Mouse (Mus musculus): ENCODE measurements at regions not wholly inside any gene's neighbourhood (a gene's known extent, or its start where the extent isn't known, plus 50 kb on each side); places are given as distances from the start of the nearest gene placed in this dataset.

GRCm38 (mm10) chr16:39159725-39160124, 267.3 kb downstream of the Igsf11 start:
- Histone ChIP-seq H3K4me1 (replicated peaks; ENCODE audit: control insufficient read depth, insufficient read depth, low read length) (no peaks in the 10 kb centered on the region), H3K9me3 (ENCODE audit: control insufficient read depth) (no peaks in the 10 kb centered on the region), H3K9ac (ENCODE audit: low read depth, low read length) (no peak overlapping the region), H3K4me3 (ENCODE audit: low read depth, low read length) (no peak overlapping the region), H3K4me2 (replicated peaks; ENCODE audit: low read depth) (no peak overlapping the region), H3K27ac (ENCODE audit: low read depth, low read length) (no peak overlapping the region), H3K27me3 (replicated peaks; ENCODE audit: control insufficient read depth, insufficient read depth, low read length) (no peaks in the 10 kb centered on the region), H3K36me3 (ENCODE audit: control insufficient read depth, insufficient read depth) (no peaks in the 10 kb centered on the region)
- ATAC-seq: no peak
- TF ChIP-seq CTCF (IDR thresholded peaks at IDR 0.05; ENCODE audit: low read depth): no peak
- 79% methylated on average over 7 of the region's 7 CpGs for WGBS

GRCm38 (mm10) chr16:39162684-39163083, 270.2 kb downstream of the Igsf11 start:
- H3K27me3 ChIP-seq (replicated peaks; ENCODE audit: control insufficient read depth, insufficient read depth, low read length): no peaks in the 10 kb centered on the region
- no peak overlapping the region for H3K9ac ChIP-seq (ENCODE audit: low read depth, low read length)
- H3K9me3 ChIP-seq (ENCODE audit: control insufficient read depth): no peaks in the 10 kb centered on the region
- H3K4me1 ChIP-seq (replicated peaks; ENCODE audit: control insufficient read depth, insufficient read depth, low read length): no peaks in the 10 kb centered on the region
- no peaks in the 10 kb centered on the region for H3K36me3 ChIP-seq (ENCODE audit: control insufficient read depth, insufficient read depth)
- H3K4me2 ChIP-seq (replicated peaks; ENCODE audit: low read depth): no peak overlapping the region
- H3K27ac ChIP-seq (ENCODE audit: low read depth, low read length): no peak overlapping the region
- peak; percentile 28; the same call in 1 of the 2 replicates for TF ChIP-seq CTCF (IDR thresholded peaks at IDR 0.05; ENCODE audit: low read depth)
- H3K4me3 ChIP-seq (ENCODE audit: low read depth, low read length): no peak overlapping the region
- WGBS: 35% methylated on average over 1 of the region's 1 CpGs
- ATAC-seq: no peak

DNA sequence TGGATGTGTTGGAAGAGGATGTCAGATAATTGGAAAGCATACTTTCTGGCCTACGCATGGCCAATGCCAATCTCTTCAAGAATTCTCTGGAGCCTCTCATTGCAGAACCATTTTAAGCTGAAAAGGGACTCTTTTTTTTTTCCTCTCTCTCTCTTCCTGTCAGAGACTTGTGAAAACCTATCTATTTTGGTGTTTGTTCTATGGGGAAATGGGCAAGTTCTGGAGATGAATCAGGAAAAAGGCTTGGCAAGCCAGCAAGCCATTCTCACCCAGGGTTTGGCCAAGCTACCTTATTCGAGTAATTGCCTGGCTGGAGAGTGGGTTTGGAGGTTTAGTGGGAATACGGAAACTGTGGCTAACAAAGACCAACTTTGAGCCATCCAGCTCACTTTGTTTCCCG, 299.4 kb downstream of the Igsf11 start:
- 84% methylated on average over 4 of the region's 4 CpGs for WGBS
- Histone ChIP-seq H3K9ac (ENCODE audit: low read depth, low read length) (no peak overlapping the region), H3K27ac (ENCODE audit: low read depth, low read length) (no peak overlapping the region), H3K4me3 (ENCODE audit: low read depth, low read length) (no peak overlapping the region), H3K27me3 (replicated peaks; ENCODE audit: control insufficient read depth, insufficient read depth, low read length) (no peaks in the 10 kb centered on the region), H3K4me2 (replicated peaks; ENCODE audit: low read depth) (no peak overlapping the region), H3K9me3 (ENCODE audit: control insufficient read depth) (no peaks in the 10 kb centered on the region), H3K36me3 (ENCODE audit: control insufficient read depth, insufficient read depth) (no peaks in the 10 kb centered on the region), H3K4me1 (replicated peaks; ENCODE audit: control insufficient read depth, insufficient read depth, low read length) (no peaks in the 10 kb centered on the region)
- no peak for ATAC-seq
- TF ChIP-seq CTCF (IDR thresholded peaks at IDR 0.05; ENCODE audit: low read depth): no peak

- no peak overlapping the region for H3K27ac ChIP-seq (ENCODE audit: low read depth, low read length)
- no peak overlapping the region for H3K4me2 ChIP-seq (replicated peaks; ENCODE audit: low read depth)
- H3K36me3 ChIP-seq (ENCODE audit: control insufficient read depth, insufficient read depth): no peaks in the 10 kb centered on the region
- ATAC-seq: no peak
- no peaks in the 10 kb centered on the region for H3K27me3 ChIP-seq (replicated peaks; ENCODE audit: control insufficient read depth, insufficient read depth, low read length)
- WGBS: 93% methylated on average over 1 of the region's 1 CpGs
- H3K4me1 ChIP-seq (replicated peaks; ENCODE audit: control insufficient read depth, insufficient read depth, low read length): no peaks in the 10 kb centered on the region
- no peaks in the 10 kb centered on the region for H3K9me3 ChIP-seq (ENCODE audit: control insufficient read depth)
- TF ChIP-seq CTCF (IDR thresholded peaks at IDR 0.05; ENCODE audit: low read depth): no peak
- no peak overlapping the region for H3K4me3 ChIP-seq (ENCODE audit: low read depth, low read length)
- no peak overlapping the region for H3K9ac ChIP-seq (ENCODE audit: low read depth, low read length)
Observed at GRCm38 (mm10) chr16:39195431-39195830, 303.0 kb downstream of the Igsf11 start.

- no peak overlapping the region for H3K27ac ChIP-seq (ENCODE audit: low read depth, low read length)
- no peaks in the 10 kb centered on the region for H3K27me3 ChIP-seq (replicated peaks; ENCODE audit: control insufficient read depth, insufficient read depth, low read length)
- H3K9ac ChIP-seq (ENCODE audit: low read depth, low read length): no peak overlapping the region
- no peaks in the 10 kb centered on the region for H3K4me1 ChIP-seq (replicated peaks; ENCODE audit: control insufficient read depth, insufficient read depth, low read length)
- H3K36me3 ChIP-seq (ENCODE audit: control insufficient read depth, insufficient read depth): no peaks in the 10 kb centered on the region
- ATAC-seq: no peak
- no peaks in the 10 kb centered on the region for H3K9me3 ChIP-seq (ENCODE audit: control insufficient read depth)
- TF ChIP-seq CTCF (IDR thresholded peaks at IDR 0.05; ENCODE audit: low read depth): no peak
- 62% methylated on average over 2 of the region's 2 CpGs for WGBS
- no peak overlapping the region for H3K4me2 ChIP-seq (replicated peaks; ENCODE audit: low read depth)
- no peak overlapping the region for H3K4me3 ChIP-seq (ENCODE audit: low read depth, low read length)
Observed at GRCm38 (mm10) chr16:39196896-39197295, 304.4 kb downstream of the Igsf11 start.

- H3K4me2 ChIP-seq (replicated peaks; ENCODE audit: low read depth): no peak overlapping the region
- H3K36me3 ChIP-seq (ENCODE audit: control insufficient read depth, insufficient read depth): no peaks in the 10 kb centered on the region
- WGBS: 80% methylated on average over 8 of the region's 8 CpGs
- H3K27me3 ChIP-seq (replicated peaks; ENCODE audit: control insufficient read depth, insufficient read depth, low read length): no peaks in the 10 kb centered on the region
- H3K27ac ChIP-seq (ENCODE audit: low read depth, low read length): no peak overlapping the region
- TF ChIP-seq CTCF (IDR thresholded peaks at IDR 0.05; ENCODE audit: low read depth): no peak
- no peak overlapping the region for H3K9ac ChIP-seq (ENCODE audit: low read depth, low read length)
- no peaks in the 10 kb centered on the region for H3K4me1 ChIP-seq (replicated peaks; ENCODE audit: control insufficient read depth, insufficient read depth, low read length)
- H3K4me3 ChIP-seq (ENCODE audit: low read depth, low read length): no peak overlapping the region
- ATAC-seq: no peak
- no peaks in the 10 kb centered on the region for H3K9me3 ChIP-seq (ENCODE audit: control insufficient read depth)
Observed at GRCm38 (mm10) chr16:39223551-39223950, 331.1 kb downstream of the Igsf11 start.

- H3K9ac ChIP-seq (ENCODE audit: low read depth, low read length): no peak overlapping the region
- H3K4me3 ChIP-seq (ENCODE audit: low read depth, low read length): no peak overlapping the region
- 63% methylated on average over 7 of the region's 7 CpGs for WGBS
- H3K4me2 ChIP-seq (replicated peaks; ENCODE audit: low read depth): no peak overlapping the region
- no peak for TF ChIP-seq CTCF (IDR thresholded peaks at IDR 0.05; ENCODE audit: low read depth)
- no peaks in the 10 kb centered on the region for H3K27me3 ChIP-seq (replicated peaks; ENCODE audit: control insufficient read depth, insufficient read depth, low read length)
- H3K36me3 ChIP-seq (ENCODE audit: control insufficient read depth, insufficient read depth): no peaks in the 10 kb centered on the region
- no peaks in the 10 kb centered on the region for H3K4me1 ChIP-seq (replicated peaks; ENCODE audit: control insufficient read depth, insufficient read depth, low read length)
- ATAC-seq: no peak
- H3K27ac ChIP-seq (ENCODE audit: low read depth, low read length): no peak overlapping the region
- H3K9me3 ChIP-seq (ENCODE audit: control insufficient read depth): no peaks in the 10 kb centered on the region
Observed at GRCm38 (mm10) chr16:39229501-39229900, 337.0 kb downstream of the Igsf11 start.

Data from intestine, postnatal 0 days (tissue).